Mouse (Mus musculus) MEL (cell line): Measurements from ENCODE around the gene Stag1. TPM values are rescaled to one million over a fixed set of nuclear protein-coding genes. Genes with fewer than 3 reads are reported as not detected.

Experiments
- DNase-seq: peaks from one replicate; pipeline ENCODE4 v3.0.0; 2011; ENCODE audit warnings: low read depth, low spot score
- H3K27ac ChIP-seq: 2 replicates; pipeline ENCODE4 v1.5.1; 2012; ENCODE audit warnings: low read depth, mild to moderate bottlenecking, control low read depth, low read length, moderate library complexity; ENCODE audit not compliant: control insufficient read depth
- H3K27me3 ChIP-seq, 2 experiments: fragments of 150-350 bp in 1 of 2; sonication (generic) in 1 of 2; 2 replicates each; pipeline ENCODE4 v1.6.1; 2012; ENCODE audit warnings: low read length in 2 of 2, mild to moderate bottlenecking in 2 of 2, improper control_type of control experiment in 1 of 2, moderate library complexity in 1 of 2; ENCODE audit not compliant: insufficient read depth in 2 of 2, control insufficient read depth in 1 of 2
- H3K36me3 ChIP-seq, 2 experiments: 2 replicates each; pipeline ENCODE4 v1.6.1; 2012 to 2014; ENCODE audit warnings: low read length in 2 of 2, improper control_type of control experiment in 1 of 2, inconsistent platforms in 1 of 2, mild to moderate bottlenecking in 1 of 2; ENCODE audit not compliant: insufficient read depth in 2 of 2, control insufficient read depth in 1 of 2
- H3K4me1 ChIP-seq, 2 experiments: fragments of 150-350 bp in 1 of 2; sonication (generic) in 1 of 2; 2 replicates each; pipeline ENCODE4 v1.6.1; 2012; ENCODE audit warnings: low read length in 2 of 2, improper control_type of control experiment in 1 of 2, mild to moderate bottlenecking in 1 of 2; ENCODE audit not compliant: insufficient read depth in 2 of 2, control insufficient read depth in 1 of 2
- H3K4me3 ChIP-seq, 2 experiments: fragments of 150-350 bp in 1 of 2; sonication (generic) in 1 of 2; 2 replicates each; pipeline ENCODE4 v1.5.1; 2012; ENCODE audit warnings: low read depth in 2 of 2, low read length in 2 of 2, mild to moderate bottlenecking in 2 of 2, moderate library complexity in 2 of 2, control low read depth in 1 of 2, improper control_type of control experiment in 1 of 2; ENCODE audit not compliant: control insufficient read depth in 1 of 2, insufficient read depth in 1 of 2
- H3K79me2 ChIP-seq: 2 replicates; pipeline ENCODE4 v1.6.1; 2012; ENCODE audit warnings: mild to moderate bottlenecking, low read length, moderate library complexity; ENCODE audit not compliant: control insufficient read depth, poor library complexity, insufficient read depth
- H3K9ac ChIP-seq: 2 replicates; pipeline ENCODE4 v1.6.1; 2012; ENCODE audit warnings: low read depth, mild to moderate bottlenecking, control low read depth, low read length, moderate library complexity; ENCODE audit not compliant: control insufficient read depth, poor library complexity, severe bottlenecking
- H3K9me3 ChIP-seq: fragments of 150-350 bp; sonication (generic); replicated peaks from 2 replicates; pipeline ENCODE4 v1.6.1; 2012; ENCODE audit warnings: mild to moderate bottlenecking, low read length, improper control_type of control experiment, moderate library complexity; ENCODE audit not compliant: insufficient read depth
- BHLHE40 ChIP-seq: IDR thresholded peaks from 2 replicates; pipeline ENCODE4 v1.6.1; 2012; ENCODE audit warnings: low read depth, mild to moderate bottlenecking, inconsistent platforms, low read length, improper control_type of control experiment, borderline replicate concordance
- CHD1 ChIP-seq: IDR thresholded peaks from 2 replicates; pipeline ENCODE4 v1.6.1; 2012; ENCODE audit warnings: low read depth, mild to moderate bottlenecking, inconsistent platforms, low read length, improper control_type of control experiment
- CHD2 ChIP-seq: IDR thresholded peaks from 2 replicates; pipeline ENCODE4 v1.6.1; 2011; ENCODE audit warnings: low read length, improper control_type of control experiment
- CTCF ChIP-seq, 3 experiments: IDR thresholded peaks in 2 of 3; conservative IDR thresholded peaks in 1 of 3; 2 replicates each; pipeline ENCODE4 v1.5.1; 2011 to 2012; ENCODE audit warnings: low read length in 3 of 3, low read depth in 2 of 3, mild to moderate bottlenecking in 2 of 3, improper control_type of control experiment in 1 of 3, inconsistent platforms in 1 of 3, mixed read lengths in 1 of 3, moderate library complexity in 1 of 3; ENCODE audit not compliant: control insufficient read depth in 1 of 3, insufficient read depth in 1 of 3, poor library complexity in 1 of 3, severe bottlenecking in 1 of 3
- E2F4 ChIP-seq: IDR thresholded peaks from 2 replicates; pipeline ENCODE4 v1.6.1; 2011; ENCODE audit warnings: low read depth, low read length, improper control_type of control experiment, borderline replicate concordance
- ETS1 ChIP-seq: IDR thresholded peaks from 2 replicates; pipeline ENCODE4 v1.6.1; 2012; ENCODE audit warnings: low read depth, mild to moderate bottlenecking, inconsistent platforms, low read length, improper control_type of control experiment, moderate library complexity
- GABPA ChIP-seq: IDR thresholded peaks from 2 replicates; pipeline ENCODE4 v1.6.1; 2012; ENCODE audit warnings: low read depth, mild to moderate bottlenecking, inconsistent platforms, low read length, improper control_type of control experiment, moderate library complexity
- GATA1 ChIP-seq: IDR thresholded peaks from 2 replicates; pipeline ENCODE4 v1.6.1; 2011; ENCODE audit warnings: low read depth, low read length, improper control_type of control experiment
- HCFC1 ChIP-seq: IDR thresholded peaks from 2 replicates; pipeline ENCODE4 v1.6.1; 2012; ENCODE audit warnings: low read depth, mild to moderate bottlenecking, inconsistent platforms, low read length, improper control_type of control experiment, moderate library complexity
- KAT2A ChIP-seq: conservative IDR thresholded peaks from 2 replicates; pipeline ENCODE4 v1.6.1; 2012; ENCODE audit warnings: low read depth, low read length, improper control_type of control experiment, inconsistent platforms
- MAFK ChIP-seq: IDR thresholded peaks from 2 replicates; pipeline ENCODE4 v1.6.1; 2011; ENCODE audit warnings: low read depth, mild to moderate bottlenecking, low read length, improper control_type of control experiment, borderline replicate concordance
- MAX ChIP-seq: IDR thresholded peaks from 2 replicates; pipeline ENCODE4 v1.6.1; 2011; ENCODE audit warnings: low read length, improper control_type of control experiment
- MAZ ChIP-seq: IDR thresholded peaks from 2 replicates; pipeline ENCODE4 v1.6.1; 2012; ENCODE audit warnings: low read depth, mild to moderate bottlenecking, inconsistent platforms, low read length, improper control_type of control experiment
- MEF2A ChIP-seq: IDR thresholded peaks from 2 replicates; pipeline ENCODE4 v1.6.1; 2014; ENCODE audit warnings: low read depth, mild to moderate bottlenecking, inconsistent platforms, low read length, improper control_type of control experiment; ENCODE audit not compliant: poor library complexity, insufficient replicate concordance, severe bottlenecking; ENCODE audit errors: extremely low read depth
- MXI1 ChIP-seq: IDR thresholded peaks from 2 replicates; pipeline ENCODE4 v1.6.1; 2011; ENCODE audit warnings: mild to moderate bottlenecking, low read depth, low read length, improper control_type of control experiment
- NELFE ChIP-seq: IDR thresholded peaks from 2 replicates; pipeline ENCODE4 v1.6.1; 2011; ENCODE audit warnings: low read depth, low read length, improper control_type of control experiment
- POLR2A ChIP-seq, 2 experiments: IDR thresholded peaks; 2 replicates each; pipeline ENCODE4 v1.6.1; 2011 to 2012; ENCODE audit warnings: low read length in 2 of 2, mild to moderate bottlenecking in 2 of 2, control low read depth in 1 of 2, improper control_type of control experiment in 1 of 2, low read depth in 1 of 2, moderate library complexity in 1 of 2; ENCODE audit not compliant: control insufficient read depth in 1 of 2, insufficient read depth in 1 of 2, poor library complexity in 1 of 2
- POLR2AphosphoS2 ChIP-seq: IDR thresholded peaks from 2 replicates; pipeline ENCODE4 v1.6.1; 2011; ENCODE audit warnings: low read length, improper control_type of control experiment
- RAD21 ChIP-seq: IDR thresholded peaks from 2 replicates; pipeline ENCODE4 v1.6.1; 2011; ENCODE audit warnings: mild to moderate bottlenecking, low read depth, low read length, improper control_type of control experiment
- RCOR1 ChIP-seq: IDR thresholded peaks from 2 replicates; pipeline ENCODE4 v1.6.1; 2012; ENCODE audit warnings: low read depth, mild to moderate bottlenecking, inconsistent platforms, low read length, improper control_type of control experiment
- SMC3 ChIP-seq: IDR thresholded peaks from 2 replicates; pipeline ENCODE4 v1.6.1; 2011; ENCODE audit warnings: low read depth, low read length, improper control_type of control experiment
- TBP ChIP-seq: IDR thresholded peaks from 2 replicates; pipeline ENCODE4 v1.8.0; 2011; ENCODE audit warnings: low read depth, low read length, improper control_type of control experiment
- TCF12 ChIP-seq: IDR thresholded peaks from 2 replicates; pipeline ENCODE4 v1.6.1; 2014; ENCODE audit warnings: low read depth, mild to moderate bottlenecking, inconsistent platforms, low read length, improper control_type of control experiment, moderate library complexity
- UBTF ChIP-seq: IDR thresholded peaks from 2 replicates; pipeline ENCODE4 v1.6.1; 2012; ENCODE audit warnings: low read depth, mild to moderate bottlenecking, inconsistent platforms, low read length, improper control_type of control experiment, moderate library complexity, borderline replicate concordance; ENCODE audit not compliant: insufficient read depth
- USF2 ChIP-seq, 2 experiments: IDR thresholded peaks; 2 replicates each; pipeline ENCODE4 v1.6.1; 2011 to 2012; ENCODE audit warnings: improper control_type of control experiment in 2 of 2, low read length in 2 of 2, borderline replicate concordance in 1 of 2, inconsistent platforms in 1 of 2, low read depth in 1 of 2, mild to moderate bottlenecking in 1 of 2; ENCODE audit not compliant: insufficient read depth in 1 of 2
- ZC3H11A ChIP-seq: IDR thresholded peaks from 2 replicates; pipeline ENCODE4 v1.6.1; 2012; ENCODE audit warnings: low read depth, mild to moderate bottlenecking, inconsistent platforms, low read length, improper control_type of control experiment
- ZKSCAN1 ChIP-seq: IDR thresholded peaks from 2 replicates; pipeline ENCODE4 v1.6.1; 2012; ENCODE audit warnings: low read depth, mild to moderate bottlenecking, inconsistent platforms, low read length, improper control_type of control experiment, moderate library complexity
- ZMIZ1 ChIP-seq: IDR thresholded peaks from 2 replicates; pipeline ENCODE4 v1.6.1; 2012; ENCODE audit warnings: low read depth, mild to moderate bottlenecking, inconsistent platforms, low read length, improper control_type of control experiment, moderate library complexity
- polyA plus RNA-seq, 2 experiments: library from polyadenylated mRNA; stranded (reverse) in 1 of 2; unstranded in 1 of 2; fragments of >175 nt in 1 of 2; fragments of >200 nt in 1 of 2; gene quantifications; 2 replicates each; pipeline versions ENCODE4 v1.2.1 to v1.2.4; 2012; ENCODE audit warnings: low replicate concordance in 2 of 2, low read depth in 1 of 2; ENCODE audit not compliant: insufficient read length in 2 of 2, insufficient read depth in 1 of 2, missing spikeins in 1 of 2
- total RNA-seq: library from RNA; depleted of rRNA; stranded (reverse); fragments of 300-350 nt; gene quantifications from 2 replicates; pipeline ENCODE4 v1.2.3, GENCODE M21; 2012

Gene Stag1
- total and polyA plus RNA-seq, 3 experiments = 30.1 to 41.7 TPM; not detected in 1

DNA sequence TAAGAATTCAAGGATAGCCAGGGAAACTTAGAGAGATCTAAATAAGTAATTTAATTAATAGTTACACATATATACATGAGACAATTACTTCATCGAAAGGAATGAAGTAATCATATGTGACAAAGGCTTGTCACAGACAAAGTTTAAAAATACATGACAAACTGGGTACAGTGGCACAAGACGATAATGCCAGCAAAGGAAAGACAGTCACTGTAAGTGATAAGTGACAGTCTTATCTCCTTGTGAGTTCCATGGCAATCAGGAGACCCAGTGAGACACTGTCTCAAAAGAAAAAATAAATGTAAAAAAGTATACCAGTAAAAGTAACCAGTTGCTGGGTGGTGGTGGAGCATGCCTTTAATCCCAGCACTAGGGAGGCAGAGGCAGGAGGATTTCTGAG, 399.5 kb downstream of the Stag1 start:
- Histone ChIP-seq H3K27ac (no peak overlapping the region), H3K9ac (no peak overlapping the region), H3K79me2 (no peaks in the 10 kb centered on the region), H3K4me3 (no peak overlapping the region), H3K27me3 (no peaks in the 10 kb centered on the region)
- 0 out of 2 replicates have a peak, but pooled peaks have one; percentile 13 for TF ChIP-seq TCF12
- TF ChIP-seq MEF2A = no peak
- TF ChIP-seq CHD2 = no peak
- TF ChIP-seq MAZ = no peak
- TF ChIP-seq ETS1 = peak; percentile 55; the same call in 1 of the 2 replicates
- peak; percentile 60 for TF ChIP-seq GATA1
- TF ChIP-seq ZC3H11A = no peak
- no peak for TF ChIP-seq CHD1
- TF ChIP-seq, all 39 proteins: peak for 3
- Histone ChIP-seq H3K36me3 (no peaks in the 10 kb centered on the region; a peak in 1 of 4 replicates), H3K4me1 (no peaks in the 10 kb centered on the region; a peak in 1 of 4 replicates), H3K9me3 (no peaks in the 10 kb centered on the region)
- DNase-seq = no peak

GRCm38 (mm10) chr9:101002053-101002452, 404.5 kb downstream of the Stag1 start:
- Histone ChIP-seq H3K4me1 (no peaks in the 10 kb centered on the region; a peak in 1 of 4 replicates), H3K27ac (no peak overlapping the region)
- TF ChIP-seq GABPA (no peak), SMC3 (peak; percentile 63), GATA1 (no peak), CHD2 (no peak), POLR2AphosphoS2 (no peak), RCOR1 (no peak), BHLHE40 (no peak), MAZ (no peak), USF2 (IDR thresholded peaks at IDR 0.05; ENCODE audit: borderline replicate concordance in 1 of 2, insufficient read depth in 1 of 2, low read depth in 1 of 2, low read length in 2 of 2) (no peak), KAT2A (no peak), HCFC1 (no peak), ZMIZ1 (no peak), ETS1 (no peak), MEF2A (no peak), CTCF (IDR thresholded peaks at IDR 0.05 in 2 of 3, conservative IDR thresholded peaks at IDR 0.05 in 1 of 3; ENCODE audit: control insufficient read depth in 1 of 3, insufficient read depth in 1 of 3, low read depth in 2 of 3, low read length in 3 of 3, poor library complexity in 1 of 3, severe bottlenecking in 1 of 3) (peak; percentile 48 to 67 (median 57)), POLR2A (IDR thresholded peaks at IDR 0.05; ENCODE audit: control insufficient read depth in 1 of 2, insufficient read depth in 1 of 2, low read depth in 1 of 2, low read length in 2 of 2, poor library complexity in 1 of 2) (no peak), E2F4 (no peak), UBTF (no peak), ZKSCAN1 (no peak), ZC3H11A (peak; percentile 45), NELFE (no peak), MXI1 (no peak), RAD21 (peak; percentile 63), TBP (no peak), MAX (no peak), MAFK (no peak)
- TF ChIP-seq, all 39 proteins: peak for 4
- DNase-seq = peak; percentile 71
- H3K9ac ChIP-seq = no peak overlapping the region
- no peaks in the 10 kb centered on the region for H3K9me3 ChIP-seq
- no peak overlapping the region for H3K4me3 ChIP-seq
- H3K36me3 ChIP-seq = no peaks in the 10 kb centered on the region; a peak in 1 of 4 replicates
- no peaks in the 10 kb centered on the region for H3K79me2 ChIP-seq
- H3K27me3 ChIP-seq = no peaks in the 10 kb centered on the region
